Mouse (Mus musculus) neural tube, embryonic 12.5 days (tissue): Measurements from ENCODE around the gene Ddias. TPM values are rescaled to one million over a fixed set of nuclear protein-coding genes. Genes with fewer than 3 reads are reported as not detected.

Experiments
- ATAC-seq: fragments of 200-750 bp; cut with Nextera tagmentation; 2 replicates; pipeline ENCODE4 v1.8.0; 2017; ENCODE audit warnings: low read depth, mild to moderate bottlenecking, moderate TSS enrichment, moderate library complexity; ENCODE audit not compliant: low FRiP score
- H3K27ac ChIP-seq: fragments of 300-500 bp; sonication (generic); 2 replicates; pipeline ENCODE4 v1.5.1; 2016
- H3K27me3 ChIP-seq: fragments of 300-500 bp; sonication (generic); replicated peaks from 2 replicates; pipeline ENCODE4 v1.6.1; 2016; ENCODE audit warnings: mild to moderate bottlenecking
- H3K36me3 ChIP-seq: fragments of 300-500 bp; sonication (generic); 2 replicates; pipeline ENCODE4 v1.6.1; 2016; ENCODE audit warnings: mild to moderate bottlenecking
- H3K4me1 ChIP-seq: fragments of 300-500 bp; sonication (generic); 2 replicates; pipeline ENCODE4 v1.6.1; 2016
- H3K4me2 ChIP-seq: fragments of 300-500 bp; sonication (generic); replicated peaks from 2 replicates; pipeline ENCODE4 v1.6.1; 2016; ENCODE audit warnings: mild to moderate bottlenecking
- H3K4me3 ChIP-seq: fragments of 300-500 bp; sonication (generic); 2 replicates; pipeline ENCODE4 v1.5.1; 2016
- H3K9ac ChIP-seq: fragments of 300-500 bp; sonication (generic); 2 replicates; pipeline ENCODE4 v1.6.1; 2016; ENCODE audit warnings: mild to moderate bottlenecking
- H3K9me3 ChIP-seq: fragments of 300-500 bp; sonication (generic); 2 replicates; pipeline ENCODE4 v1.6.1; 2016; ENCODE audit warnings: mild to moderate bottlenecking
- WGBS: fragments of 180-500 bp; shearing (Covaris S2); methylation state at CpG from one replicate; pipeline ENCODE4 v1.1.7; 2016; 5-methylcytosine and 5-hydroxymethylcytosine counted together
- polyA plus RNA-seq: library from polyadenylated mRNA; unstranded; fragments of >200 nt; fragmentation: Nextera tagmentation; extraction: Ambion mirVana; gene quantifications from 2 replicates; pipeline ENCODE4 v1.2.1, GENCODE M21; 2016

Ddias gene
- polyA plus RNA-seq, 1 experiment from 2014 or later: 11.5 TPM

DNA sequence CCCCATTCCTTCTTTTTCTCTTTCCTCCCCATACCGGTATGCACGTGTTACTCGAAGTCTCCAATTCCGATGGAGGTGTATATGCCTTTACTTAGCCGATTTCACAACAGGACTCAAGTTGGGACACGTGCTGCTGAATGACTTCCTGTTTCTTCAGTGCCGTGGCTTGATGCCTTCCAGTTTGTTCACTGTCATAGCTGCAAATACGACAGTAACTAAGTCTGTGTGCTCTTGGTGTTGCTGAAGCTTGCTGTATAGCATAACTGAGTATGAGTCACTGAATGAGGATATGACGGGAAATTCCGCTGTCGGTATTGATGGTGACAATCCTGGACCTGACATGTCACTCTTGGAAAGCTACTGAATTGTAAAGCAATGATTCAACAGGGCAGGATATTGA, 36.8 kb downstream of the Ddias start:
- ATAC-seq: no peak
- Histone ChIP-seq H3K4me1 (no peaks in the 10 kb centered on the region), H3K27me3 (no peaks in the 10 kb centered on the region), H3K9ac (no peak overlapping the region), H3K4me2 (no peak overlapping the region), H3K4me3 (no peak overlapping the region), H3K36me3 (peaks cover 13% of the 10 kb centered on the region), H3K27ac (no peak overlapping the region), H3K9me3 (no peaks in the 10 kb centered on the region)
- WGBS: 89% methylated on average over 11 of the region's 11 CpGs

DNA sequence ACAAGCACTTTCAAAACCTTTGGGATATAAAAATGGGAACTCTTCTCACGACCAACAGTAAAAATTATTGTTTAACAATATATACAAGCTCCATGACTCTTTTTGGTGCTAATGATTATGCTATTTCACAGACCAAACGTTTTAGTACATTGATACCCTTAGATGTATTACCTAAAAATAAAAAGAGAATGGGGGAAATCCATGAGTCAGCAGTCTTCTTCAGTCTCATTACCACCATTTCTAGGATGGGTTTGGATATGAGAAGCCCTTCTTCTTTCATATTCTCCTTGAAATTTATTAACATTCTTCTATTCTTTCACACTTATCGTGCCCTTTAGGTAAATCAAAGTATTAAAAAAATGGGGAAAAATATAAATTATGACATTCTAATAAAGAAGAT, 37.6 kb downstream of the Ddias start:
- Histone ChIP-seq H3K27ac (no peak overlapping the region), H3K4me1 (no peaks in the 10 kb centered on the region), H3K36me3 (peaks cover 13% of the 10 kb centered on the region), H3K27me3 (no peaks in the 10 kb centered on the region), H3K9me3 (no peaks in the 10 kb centered on the region), H3K4me2 (no peak overlapping the region), H3K4me3 (no peak overlapping the region), H3K9ac (no peak overlapping the region)
- ATAC-seq: no peak
- 87% methylated on average over 3 of the region's 3 CpGs for WGBS

DNA sequence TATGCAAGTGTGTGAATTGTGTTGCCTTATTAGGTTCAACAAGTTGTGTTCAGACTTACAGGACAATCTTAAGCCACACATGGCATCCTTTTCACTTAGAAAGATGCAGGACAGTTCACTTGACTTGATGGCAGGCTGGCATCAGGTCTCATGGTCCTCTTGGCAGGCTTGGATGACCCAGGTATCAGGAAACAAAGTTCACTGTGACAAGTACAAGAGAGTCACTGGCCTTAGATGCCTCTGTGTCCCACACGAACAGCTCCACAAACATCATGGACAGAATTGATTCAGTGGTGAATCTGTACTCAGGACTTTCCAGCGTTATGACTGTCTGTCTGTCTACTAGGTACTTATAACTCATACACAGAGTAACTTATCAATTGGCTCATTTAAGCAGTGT, 39.7 kb downstream of the Ddias start:
- Histone ChIP-seq H3K4me3 (no peak overlapping the region), H3K27me3 (no peaks in the 10 kb centered on the region), H3K27ac (no peak overlapping the region), H3K9ac (no peak overlapping the region), H3K9me3 (no peaks in the 10 kb centered on the region), H3K4me2 (no peak overlapping the region), H3K4me1 (no peaks in the 10 kb centered on the region), H3K36me3 (peaks cover 13% of the 10 kb centered on the region)
- ATAC-seq: no peak
- 88% methylated on average over 2 of the region's 2 CpGs for WGBS

DNA sequence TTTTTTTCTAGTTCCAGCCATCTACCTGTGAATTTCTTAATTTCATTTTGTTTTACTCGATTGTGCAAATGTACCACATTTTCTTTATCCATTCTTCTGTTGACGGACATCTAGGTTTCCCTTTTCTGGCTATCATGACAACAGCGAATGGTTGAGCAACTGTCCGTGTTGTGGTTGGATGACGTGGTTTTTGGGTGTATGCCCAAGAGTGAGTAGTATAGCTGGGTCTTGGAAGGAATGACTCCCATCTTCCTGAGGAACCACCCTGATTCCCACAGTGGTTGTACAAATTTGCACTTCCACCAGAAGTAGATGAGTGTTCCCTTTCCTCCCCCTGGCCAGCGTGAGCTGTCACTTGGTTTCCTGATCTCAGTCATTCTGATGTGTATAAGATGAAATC, 41.7 kb downstream of the Ddias start:
- Histone ChIP-seq H3K4me3 (no peak overlapping the region), H3K27ac (no peak overlapping the region), H3K36me3 (peaks cover 13% of the 10 kb centered on the region), H3K4me2 (no peak overlapping the region), H3K9ac (no peak overlapping the region), H3K27me3 (no peaks in the 10 kb centered on the region), H3K4me1 (no peaks in the 10 kb centered on the region), H3K9me3 (no peaks in the 10 kb centered on the region)
- ATAC-seq: no peak
- 92% methylated on average over 6 of the region's 6 CpGs for WGBS

DNA sequence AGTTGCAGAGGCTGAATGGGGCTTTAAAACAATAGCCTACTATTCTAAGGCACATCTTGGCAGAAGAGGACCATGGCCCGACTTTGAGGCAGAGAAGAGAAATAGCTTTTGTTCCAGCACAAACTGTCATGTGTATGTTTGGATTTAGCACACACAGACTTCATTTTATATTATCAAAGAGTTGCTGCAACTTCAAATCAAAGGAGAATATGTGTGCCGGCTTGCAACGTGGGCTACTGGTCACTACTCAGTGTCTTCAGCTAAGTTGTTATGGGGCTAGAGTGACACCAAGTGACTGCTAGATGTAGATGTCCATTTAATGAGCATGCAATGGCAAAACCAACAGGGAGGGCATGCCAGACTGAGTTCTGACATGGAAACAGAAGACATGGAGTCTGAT, 46.1 kb downstream of the Ddias start:
- H3K27ac ChIP-seq: no peak overlapping the region
- no peak overlapping the region for H3K4me3 ChIP-seq
- ATAC-seq: no peak
- no peak overlapping the region for H3K9ac ChIP-seq
- no peaks in the 10 kb centered on the region for H3K4me1 ChIP-seq
- peaks cover 5% of the 10 kb centered on the region for H3K36me3 ChIP-seq
- 55% methylated on average over 3 of the region's 3 CpGs for WGBS
- no peaks in the 10 kb centered on the region for H3K9me3 ChIP-seq
- no peaks in the 10 kb centered on the region for H3K27me3 ChIP-seq
- H3K4me2 ChIP-seq: no peak overlapping the region

DNA sequence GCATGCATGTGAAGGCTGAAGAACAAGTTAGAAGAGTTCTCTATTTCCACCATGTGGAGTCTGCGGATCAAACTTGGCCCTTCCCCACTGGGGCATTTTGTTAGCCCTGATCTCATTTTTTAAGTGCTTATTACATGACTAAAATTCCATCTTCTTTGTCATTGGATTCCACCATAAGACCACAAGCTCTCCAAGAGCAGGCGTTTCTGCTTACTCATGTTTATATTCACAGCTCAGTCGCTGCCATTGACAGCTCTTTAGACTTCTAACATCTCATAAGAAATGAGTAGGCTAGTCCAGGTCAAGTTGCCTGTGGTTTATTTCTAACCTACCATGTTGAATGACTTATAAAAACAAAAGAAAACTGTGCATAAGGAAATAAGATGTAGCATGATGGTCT, 47.8 kb downstream of the Ddias start:
- 94% methylated on average over 3 of the region's 3 CpGs for WGBS
- no peak for ATAC-seq
- Histone ChIP-seq H3K4me3 (no peak overlapping the region), H3K27ac (no peak overlapping the region), H3K4me2 (no peak overlapping the region), H3K4me1 (no peaks in the 10 kb centered on the region), H3K9me3 (no peaks in the 10 kb centered on the region), H3K27me3 (no peaks in the 10 kb centered on the region), H3K36me3 (no peaks in the 10 kb centered on the region; the same call in none of the 2 replicates), H3K9ac (no peak overlapping the region)

DNA sequence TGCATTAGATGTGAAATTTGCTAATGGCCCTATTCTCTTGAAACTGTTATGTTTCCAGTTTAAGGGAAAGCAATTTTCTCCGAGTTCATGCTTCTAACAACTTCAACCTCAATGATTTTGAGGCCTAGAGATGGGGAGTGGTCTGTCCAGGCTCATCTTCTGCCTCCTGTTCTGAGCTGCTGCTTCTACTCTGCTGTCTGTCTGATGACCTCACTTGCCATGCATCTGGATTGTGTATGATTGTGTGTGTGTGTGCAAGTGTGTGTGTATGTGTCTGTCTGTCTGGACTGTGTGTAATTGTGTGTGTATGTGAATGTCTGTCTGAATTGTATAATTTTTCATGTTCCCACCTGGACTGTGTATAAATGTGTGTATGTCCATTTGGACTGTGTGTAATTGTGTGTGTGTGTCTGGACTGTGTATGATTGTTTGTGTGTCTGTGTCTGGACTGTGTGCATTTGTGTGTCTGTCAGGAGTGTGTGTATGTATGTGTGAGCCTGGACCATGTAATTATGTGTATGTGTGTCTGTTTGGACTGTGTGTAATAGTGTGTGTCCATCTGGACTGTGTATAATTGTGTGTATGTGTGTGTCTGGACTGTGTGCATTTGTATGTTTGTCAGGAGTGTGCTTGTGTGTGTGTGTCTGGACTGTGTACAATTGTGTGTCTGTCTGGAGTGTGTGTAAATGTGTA, 51.5 kb downstream of the Ddias start:
- no peaks in the 10 kb centered on the region for H3K27me3 ChIP-seq
- no peak overlapping the region for H3K9ac ChIP-seq
- no peak overlapping the region for H3K27ac ChIP-seq
- H3K4me2 ChIP-seq: no peak overlapping the region
- H3K36me3 ChIP-seq: no peaks in the 10 kb centered on the region; the same call in 1 of the 2 replicates
- H3K4me1 ChIP-seq: no peaks in the 10 kb centered on the region
- no peak for ATAC-seq
- no peaks in the 10 kb centered on the region for H3K9me3 ChIP-seq
- H3K4me3 ChIP-seq: no peak overlapping the region
- WGBS: 70% methylated on average over 1 of the region's 1 CpGs

DNA sequence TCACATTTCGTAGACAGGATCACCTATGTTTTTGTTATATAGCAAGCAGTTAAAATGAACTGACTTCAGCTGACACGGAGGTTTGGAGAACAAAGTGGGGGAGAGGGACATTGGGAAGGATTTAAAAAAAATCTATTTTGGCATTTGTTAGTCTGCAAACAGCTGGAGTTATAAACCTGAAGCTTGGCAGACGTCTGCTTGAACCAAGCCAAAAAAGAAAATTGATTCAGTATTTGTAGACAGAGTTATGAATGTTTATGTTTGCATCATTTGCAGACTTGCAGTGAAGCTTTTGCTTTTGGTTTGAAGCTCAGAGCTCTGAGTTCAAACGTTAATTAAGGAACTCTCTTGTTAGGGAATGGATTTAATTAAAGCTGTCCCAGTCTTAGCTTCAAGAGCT, 52.2 kb downstream of the Ddias start:
- H3K4me3 ChIP-seq: no peak overlapping the region
- no peaks in the 10 kb centered on the region; the same call in 1 of the 2 replicates for H3K36me3 ChIP-seq
- WGBS: 69% methylated on average over 4 of the region's 4 CpGs
- no peaks in the 10 kb centered on the region for H3K27me3 ChIP-seq
- ATAC-seq: no peak
- H3K4me1 ChIP-seq: no peaks in the 10 kb centered on the region
- no peak overlapping the region for H3K4me2 ChIP-seq
- no peak overlapping the region for H3K9ac ChIP-seq
- H3K9me3 ChIP-seq: no peaks in the 10 kb centered on the region
- no peak overlapping the region for H3K27ac ChIP-seq

DNA sequence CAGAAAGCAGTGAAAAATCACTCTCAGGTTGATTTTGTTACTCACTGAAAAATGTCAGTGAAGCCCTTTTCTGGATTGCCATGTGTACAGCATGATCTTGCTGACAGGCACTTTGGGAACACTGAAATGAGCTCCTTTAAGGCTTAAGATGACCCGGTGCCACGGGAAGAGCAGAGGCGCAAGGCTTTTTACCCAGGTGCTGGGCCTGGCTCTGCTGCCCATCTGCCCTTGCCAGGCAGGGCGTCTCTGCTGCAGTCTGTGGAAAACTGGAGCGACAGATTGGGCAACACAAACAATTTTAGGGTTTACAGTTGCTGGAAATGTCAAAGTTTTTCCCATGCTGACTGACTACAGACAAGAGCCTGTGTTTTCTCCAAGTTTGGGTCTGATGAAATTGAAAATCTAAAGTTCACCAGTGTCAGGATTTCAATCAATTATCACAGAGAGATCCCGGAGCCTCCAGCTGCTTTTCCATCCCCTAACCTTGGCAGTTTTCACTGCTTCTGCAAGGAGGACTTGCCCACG, 53.0 kb downstream of the Ddias start:
- Histone ChIP-seq H3K27me3 (no peaks in the 10 kb centered on the region), H3K27ac (no peak overlapping the region), H3K4me2 (no peak overlapping the region), H3K9ac (no peak overlapping the region), H3K36me3 (no peaks in the 10 kb centered on the region), H3K4me3 (no peak overlapping the region), H3K4me1 (no peaks in the 10 kb centered on the region), H3K9me3 (no peaks in the 10 kb centered on the region)
- 81% methylated on average over 7 of the region's 7 CpGs for WGBS
- ATAC-seq: no peak

DNA sequence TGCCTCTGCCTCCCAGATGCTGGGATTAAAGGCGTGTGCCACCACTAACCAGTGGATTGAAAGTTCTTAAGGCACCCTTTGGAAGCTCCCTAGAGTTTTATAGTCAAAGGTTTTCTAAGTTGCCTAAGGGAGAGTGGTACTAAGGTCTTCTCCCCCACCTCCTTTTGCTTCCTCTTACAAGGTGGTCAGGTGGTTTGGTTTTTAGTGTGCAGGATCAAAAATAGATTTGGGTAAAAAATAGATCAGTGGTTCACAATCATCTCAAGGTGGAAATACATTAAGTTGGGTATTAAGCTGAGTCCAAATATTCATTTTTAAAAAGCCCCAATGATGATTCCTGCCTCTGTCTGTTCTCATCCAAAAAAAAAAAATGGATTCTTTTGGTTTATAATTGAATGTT, 53.6 kb downstream of the Ddias start:
- no peak for ATAC-seq
- H3K4me3 ChIP-seq: no peak overlapping the region
- H3K9ac ChIP-seq: no peak overlapping the region

DNA sequence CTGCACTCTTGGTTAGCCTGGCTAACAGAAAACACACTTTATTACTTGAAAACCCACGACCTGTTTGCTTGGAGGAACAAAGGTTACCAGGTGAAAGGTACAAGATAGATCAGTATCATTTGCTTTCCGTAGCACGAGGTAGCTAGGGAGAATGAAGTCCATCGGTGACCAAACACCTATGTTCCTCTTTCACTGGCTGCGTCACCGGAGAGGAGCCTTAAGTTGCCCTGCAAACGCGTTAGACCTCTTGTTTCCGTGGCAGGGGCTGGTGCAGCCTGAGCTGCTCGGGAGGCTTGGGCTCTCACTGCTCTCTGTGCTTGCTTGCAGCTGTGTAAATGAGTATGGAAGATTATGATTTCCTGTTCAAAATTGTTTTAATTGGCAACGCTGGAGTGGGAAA, 54.4 kb downstream of the Ddias start:
- Histone ChIP-seq H3K4me2 (no peak overlapping the region), H3K27ac (no peak overlapping the region), H3K4me3 (no peak overlapping the region), H3K27me3 (no peaks in the 10 kb centered on the region), H3K4me1 (no peaks in the 10 kb centered on the region), H3K9me3 (no peaks in the 10 kb centered on the region), H3K9ac (no peak overlapping the region), H3K36me3 (no peaks in the 10 kb centered on the region)
- WGBS: 85% methylated on average over 11 of the region's 11 CpGs
- ATAC-seq: no peak

More for the DNA sequence above, 53.6 kb downstream of the Ddias start:
- Histone ChIP-seq H3K4me1 (no peaks in the 10 kb centered on the region), H3K9me3 (no peaks in the 10 kb centered on the region), H3K27me3 (no peaks in the 10 kb centered on the region), H3K27ac (no peak overlapping the region), H3K36me3 (no peaks in the 10 kb centered on the region), H3K4me2 (no peak overlapping the region)
- WGBS: 80% methylated on average over 1 of the region's 1 CpGs

DNA sequence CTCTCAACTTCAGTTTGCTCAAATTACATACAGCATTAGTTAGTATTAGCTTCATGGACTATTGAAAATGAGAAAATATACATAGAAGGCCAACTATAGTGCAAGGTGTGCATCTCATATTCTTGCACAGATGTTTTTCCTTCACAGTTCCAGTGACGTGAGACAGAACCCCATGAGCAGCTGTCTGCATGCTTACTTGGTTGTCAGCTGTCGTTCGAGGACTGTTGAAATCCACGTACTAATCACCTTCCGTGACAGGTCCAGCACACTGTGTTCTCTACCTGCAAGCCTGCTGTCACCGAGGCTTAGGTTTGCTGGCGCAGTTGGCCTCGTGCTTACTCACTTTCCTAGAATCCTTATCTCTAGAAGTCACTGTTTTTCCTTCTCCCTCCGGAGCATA, 56.2 kb downstream of the Ddias start:
- 95% methylated on average over 9 of the region's 9 CpGs for WGBS
- Histone ChIP-seq H3K9ac (no peak overlapping the region), H3K9me3 (no peaks in the 10 kb centered on the region), H3K27ac (no peak overlapping the region), H3K36me3 (no peaks in the 10 kb centered on the region), H3K4me3 (no peak overlapping the region), H3K4me1 (no peaks in the 10 kb centered on the region), H3K4me2 (no peak overlapping the region), H3K27me3 (no peaks in the 10 kb centered on the region)
- no peak for ATAC-seq

DNA sequence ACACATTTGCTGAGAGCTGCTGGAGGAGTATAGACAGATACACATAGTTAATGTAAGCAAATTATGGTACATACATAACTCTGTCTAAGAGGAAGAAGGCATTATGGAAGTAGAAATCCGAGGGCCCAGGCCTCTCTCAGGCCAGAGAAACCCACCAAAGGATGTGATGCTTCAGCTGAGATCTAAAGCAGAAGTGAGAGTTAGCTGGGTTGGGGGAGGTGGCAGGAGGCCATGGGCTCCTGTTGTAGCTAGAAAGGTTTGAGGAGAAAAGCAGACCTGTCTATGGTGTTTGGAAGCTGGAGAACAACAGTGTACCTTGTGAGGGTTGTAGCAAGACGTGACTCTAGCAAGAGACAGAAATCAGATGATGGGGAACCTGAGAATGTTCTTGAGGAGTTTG, 56.8 kb downstream of the Ddias start:
- no peak overlapping the region for H3K4me2 ChIP-seq
- H3K9me3 ChIP-seq: no peaks in the 10 kb centered on the region
- H3K9ac ChIP-seq: no peak overlapping the region
- no peak overlapping the region for H3K4me3 ChIP-seq
- no peaks in the 10 kb centered on the region for H3K36me3 ChIP-seq
- H3K27ac ChIP-seq: no peak overlapping the region
- no peaks in the 10 kb centered on the region for H3K27me3 ChIP-seq
- 77% methylated on average over 2 of the region's 2 CpGs for WGBS
- ATAC-seq: no peak
- no peaks in the 10 kb centered on the region for H3K4me1 ChIP-seq
